Comparison of ENCODE assay signal across 16 mouse cellular contexts in the genomic region with DNA sequence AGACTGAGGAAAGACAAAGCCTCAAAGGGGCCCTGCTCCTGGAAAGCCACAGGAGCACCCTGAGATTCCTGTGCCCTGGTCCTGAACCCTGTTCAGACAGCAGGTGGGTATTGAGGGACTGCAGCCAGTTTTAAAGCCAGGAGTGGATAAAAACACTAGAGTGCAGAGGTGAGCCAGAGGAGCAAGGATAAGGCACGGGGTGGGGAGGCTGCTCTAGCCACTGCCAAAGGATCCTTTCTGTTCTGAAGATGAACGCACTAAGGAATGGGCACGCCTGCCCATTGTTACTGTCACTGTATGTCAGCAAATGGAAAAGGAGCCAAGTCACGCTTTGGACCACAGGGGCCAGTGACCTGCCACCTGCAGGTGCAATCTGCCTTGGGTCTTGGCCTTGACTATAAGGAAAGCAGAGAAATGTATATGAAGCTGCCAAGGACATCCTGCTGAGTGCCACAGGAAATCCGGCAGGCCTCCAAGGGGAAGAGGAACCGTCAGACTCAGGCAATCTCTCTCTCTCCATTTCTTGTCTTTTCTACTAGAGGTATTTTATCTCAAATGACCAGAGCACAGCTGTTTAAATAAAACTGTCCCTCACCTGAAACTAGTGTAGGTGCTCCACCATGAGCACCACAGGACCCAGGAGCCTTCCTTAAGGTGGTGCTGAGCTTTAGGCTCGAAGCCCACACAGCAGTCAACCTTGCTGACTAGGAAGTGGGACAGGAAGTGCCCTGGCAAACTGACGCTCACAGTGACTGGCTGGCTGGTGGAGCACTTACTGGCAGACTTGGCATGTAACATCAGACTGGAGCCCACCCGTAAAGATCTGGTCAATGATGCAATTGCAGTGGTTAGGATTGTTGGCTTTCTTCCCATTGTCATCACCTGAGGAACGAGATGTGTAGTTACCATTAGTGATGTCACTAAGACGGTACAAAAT. TPM values are rescaled to one million over a fixed set of nuclear protein-coding genes. Genes with fewer than 3 reads are reported as not detected.
DNase-seq lines count a peak whose midpoint lies in the region; ATAC-seq and TF ChIP-seq lines count a peak whose summit lies in the region.
"Had no signal": no experiment of that assay in that cellular context is flagged by ENCODE, and none has a peak within 500 bp of the region (broad histone marks: within the 10 kb centered on the region; RNA-seq: fewer than 3 reads in every experiment).

No protein-coding gene starts in this region.

- no peak for ATAC-seq in lung, postnatal 0 days
- peak; percentile 68 to 84 for ATAC-seq in hematopoietic stem cell, adult 5-6 weeks (replicated peaks in 1 of 2; ENCODE audit: insufficient read depth in 1 of 2, low FRiP score in 2 of 2, low TSS enrichment in 1 of 2, low read depth in 1 of 2, poor library complexity in 2 of 2, severe bottlenecking in 2 of 2)
- ATAC-seq: forebrain, embryonic 15.5 days had no signal

- no peaks in the 10 kb centered on the region for H3K4me1 ChIP-seq in lung, postnatal 0 days (ENCODE audit: insufficient read depth, low read depth, low read length)
- H3K4me1 ChIP-seq: embryonic facial prominence, embryonic 13.5 days; forebrain, embryonic 15.5 days; neural tube, embryonic 13.5 days had no signal

- intact Hi-C loops in left cerebral cortex, postnatal 4 days (cut with DNase I): no loop called here

- H3K27me3 ChIP-seq in lung, postnatal 0 days (replicated peaks; ENCODE audit: insufficient read depth, low read length): no peaks in the 10 kb centered on the region
- H3K27me3 ChIP-seq: embryonic facial prominence, embryonic 13.5 days; forebrain, embryonic 15.5 days; liver, embryonic 13.5 days; midbrain, embryonic 12.5 days; neural tube, embryonic 13.5 days had no signal

- no peak overlapping the region for H3K4me2 ChIP-seq in lung, postnatal 0 days (replicated peaks; ENCODE audit: low read depth, low read length)
- H3K4me2 ChIP-seq: embryonic facial prominence, embryonic 13.5 days; forebrain, embryonic 15.5 days; liver, embryonic 13.5 days; midbrain, embryonic 12.5 days; neural tube, embryonic 13.5 days had no signal

- no peak overlapping the region for H3K9ac ChIP-seq in lung, postnatal 0 days (replicated peaks; ENCODE audit: low read depth)
- H3K9ac ChIP-seq: embryonic facial prominence, embryonic 13.5 days; forebrain, embryonic 15.5 days; liver, embryonic 13.5 days; midbrain, embryonic 12.5 days; neural tube, embryonic 13.5 days had no signal

- WGBS in lung, postnatal 0 days: 49% methylated on average over 11 of the region's 11 CpGs

- no peaks in the 10 kb centered on the region for H3K9me3 ChIP-seq in lung, postnatal 0 days (ENCODE audit: low read length)
- H3K9me3 ChIP-seq: embryonic facial prominence, embryonic 13.5 days; forebrain, embryonic 15.5 days; liver, embryonic 13.5 days; midbrain, embryonic 12.5 days; neural tube, embryonic 13.5 days had no signal

- TF ChIP-seq EP300 in lung, postnatal 0 days (IDR thresholded peaks at IDR 0.05): no peak

- H3K27ac ChIP-seq in lung, postnatal 0 days (ENCODE audit: low read length): no peak overlapping the region
- H3K27ac ChIP-seq: embryonic facial prominence, embryonic 13.5 days; forebrain, embryonic 15.5 days; liver, embryonic 13.5 days; midbrain, embryonic 12.5 days; neural tube, embryonic 13.5 days had no signal

- peaks cover 84% of the 10 kb centered on the region for H3K36me3 ChIP-seq in lung, postnatal 0 days (ENCODE audit: insufficient read depth, low read length)

- TF ChIP-seq CTCF in lung, postnatal 0 days (IDR thresholded peaks at IDR 0.05): no peak

- no peak overlapping the region for H3K4me3 ChIP-seq in lung, postnatal 0 days (ENCODE audit: low read depth, low read length)
- H3K4me3 ChIP-seq: embryonic facial prominence, embryonic 13.5 days; forebrain, embryonic 15.5 days; liver, embryonic 13.5 days; midbrain, embryonic 12.5 days; neural tube, embryonic 13.5 days had no signal

- peak; percentile 13 for DNase-seq in lung, postnatal 0 days (ENCODE audit: low spot score)
- no peak for DNase-seq in lung, postnatal 14 days
- DNase-seq in cerebellum, adult 18-20 months: peak; percentile 75 to 78
- DNase-seq in thymus, postnatal 36 days: peak; percentile 36 to 51
- no peak for DNase-seq in left cerebral cortex, postnatal 4 days
- DNase-seq in urinary bladder, postnatal 36 days (ENCODE audit: low spot score in 2 of 2): no peak
- DNase-seq in spleen, postnatal 10 days (ENCODE audit: low spot score in 2 of 2): no peak
- DNase-seq: heart, postnatal 10 days; kidney, adult 11 months; kidney, postnatal 4 days; liver, embryonic 13.5 days had no signal

RNA-seq across cellular contexts. Expression of a gene that starts 14.8 kb away (rescaled TPM):
- polyA plus RNA-seq in lung, postnatal 0 days (2015; fragmentation: Nextera tagmentation; extraction: Ambion mirVana): 38.4 and 39.9 TPM in 2 replicates
- total RNA-seq in hematopoietic stem cell, adult 5-6 weeks (2017): 97.9 and 121 TPM in 2 replicates
- total RNA-seq in left cerebral cortex, postnatal 4 days (2021): 100 to 1,000 TPM; 585 to 610 TPM

RNA-seq across cellular contexts. Expression of a gene that starts 33.5 kb away (rescaled TPM):
- 8.5 and 10.8 TPM in 2 replicates for polyA plus RNA-seq in lung, postnatal 0 days (2015; fragmentation: Nextera tagmentation; extraction: Ambion mirVana)
- 43.9 and 82.0 TPM in 2 replicates for total RNA-seq in hematopoietic stem cell, adult 5-6 weeks (2017)
- total RNA-seq in left cerebral cortex, postnatal 4 days (2021): 1 to 10 TPM in 1 of 2 experiments, under 1 TPM in 1; 0.70 to 1.1 TPM

RNA-seq across cellular contexts. Expression of a gene that starts 47.3 kb away (rescaled TPM):
- polyA plus RNA-seq in lung, postnatal 0 days (2015; fragmentation: Nextera tagmentation; extraction: Ambion mirVana): 7.3 and 7.8 TPM in 2 replicates
- total RNA-seq in hematopoietic stem cell, adult 5-6 weeks (2017): not detected in 2 replicates
- 1 to 10 TPM in 1 of 2 experiments, under 1 TPM in 1; 0.94 to 1.1 TPM for total RNA-seq in left cerebral cortex, postnatal 4 days (2021)
- polyA plus RNA-seq: midbrain, embryonic 12.5 days; neural tube, embryonic 13.5 days had no signal

Comparison
In these comparisons a context has a peak if more than half of its experiments do, and no peak if none do; other contexts are left out.
1. DNase-seq: peak in lung, postnatal 0 days (single experiment), cerebellum, adult 18-20 months (2 of 2) and thymus, postnatal 36 days (2 of 2); none in lung, postnatal 14 days (single experiment), left cerebral cortex, postnatal 4 days (single experiment), urinary bladder, postnatal 36 days (0 of 2) and spleen, postnatal 10 days (0 of 2).
2. RNA of a gene that starts 33.5 kb away (total RNA-seq): 43.9 to 82.0 TPM in hematopoietic stem cell, adult 5-6 weeks; 0.70 to 1.1 TPM in left cerebral cortex, postnatal 4 days; every median in the first group is over 10 times any median in the second.